Mouse (Mus musculus): ENCODE data around the gene Pam. TPM values are rescaled to one million over a fixed set of nuclear protein-coding genes. Genes with fewer than 3 reads are reported as not detected.
A peak's percentile ranks its signal among the peaks of the same experiment; 100 is the strongest.
"Not testable (repeated sequence)": the region's sequence is repeated elsewhere in the genome, so short reads cannot be mapped to it uniquely, and the experiment has no call there.

Pam gene
- polyA plus RNA-seq, 1 experiment from 2014 or later, result 30.7 TPM

DNA sequence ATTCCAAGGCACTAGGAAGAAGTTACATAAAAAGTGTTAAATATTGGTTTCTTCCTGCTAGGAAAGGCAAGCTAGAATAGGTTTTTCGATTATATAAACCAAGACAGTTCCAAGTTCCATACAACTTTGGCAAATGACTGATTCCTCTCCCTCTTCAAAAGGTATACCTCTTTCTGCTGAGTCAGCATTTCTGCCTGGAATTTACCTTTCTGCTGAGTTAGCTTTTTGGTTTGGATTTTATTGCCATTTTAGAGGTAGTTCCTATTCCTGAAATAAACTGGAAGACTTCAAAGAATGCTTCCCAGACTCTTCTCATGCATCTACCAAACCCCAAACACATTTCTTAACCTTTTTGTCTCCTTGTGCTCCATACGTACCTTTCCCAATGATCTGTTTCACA, 327.4 kb downstream of the Pam start:
- ATAC-seq (replicated peaks; ENCODE audit: low FRiP score), result no peak

DNA sequence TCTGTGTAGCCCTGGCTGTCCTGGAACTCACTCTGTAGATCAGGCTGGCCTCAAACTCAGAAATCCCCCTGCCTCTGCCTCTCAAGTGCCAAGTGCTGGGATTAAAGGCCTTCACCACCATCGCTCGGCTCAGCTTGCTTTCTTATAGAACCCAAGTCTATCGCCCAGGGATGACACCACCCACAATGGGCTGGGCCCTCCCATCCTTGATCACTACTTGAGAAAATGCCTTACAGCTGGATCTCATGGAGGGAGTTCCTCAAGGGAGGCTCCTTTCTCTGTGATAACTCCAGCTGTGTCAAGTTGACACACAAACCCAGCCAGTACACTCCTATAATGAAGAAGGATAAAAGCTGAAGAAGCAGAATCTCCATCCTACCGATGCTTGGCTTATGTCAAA, 329.7 kb downstream of the Pam start:
- not testable (repeated sequence) for H3K4me2 ChIP-seq; H3K36me3 ChIP-seq; H3K27me3 ChIP-seq; H3K4me3 ChIP-seq (replicated peaks); H3K9me3 ChIP-seq (replicated peaks); H3K9ac ChIP-seq; H3K27ac ChIP-seq; ATAC-seq (replicated peaks; ENCODE audit: low FRiP score)
- 78% methylated on average over 4 of the region's 4 CpGs for WGBS
- H3K4me1 ChIP-seq, result peaks cover 15% of the 10 kb centered on the region

More for the DNA sequence above, 327.4 kb downstream of the Pam start:
- H3K27ac ChIP-seq, result no peak overlapping the region
- no peak overlapping the region for H3K9ac ChIP-seq
- H3K9me3 ChIP-seq (replicated peaks), result no peaks in the 10 kb centered on the region
- H3K36me3 ChIP-seq, result no peaks in the 10 kb centered on the region
- no peaks in the 10 kb centered on the region for H3K27me3 ChIP-seq
- 75% methylated on average over 2 of the region's 2 CpGs for WGBS
- H3K4me2 ChIP-seq, result peak overlapping the region; percentile 69
- peak overlapping the region; percentile 12; the same call in 1 of the 2 replicates for H3K4me3 ChIP-seq (replicated peaks)
- peaks cover 18% of the 10 kb centered on the region for H3K4me1 ChIP-seq

DNA sequence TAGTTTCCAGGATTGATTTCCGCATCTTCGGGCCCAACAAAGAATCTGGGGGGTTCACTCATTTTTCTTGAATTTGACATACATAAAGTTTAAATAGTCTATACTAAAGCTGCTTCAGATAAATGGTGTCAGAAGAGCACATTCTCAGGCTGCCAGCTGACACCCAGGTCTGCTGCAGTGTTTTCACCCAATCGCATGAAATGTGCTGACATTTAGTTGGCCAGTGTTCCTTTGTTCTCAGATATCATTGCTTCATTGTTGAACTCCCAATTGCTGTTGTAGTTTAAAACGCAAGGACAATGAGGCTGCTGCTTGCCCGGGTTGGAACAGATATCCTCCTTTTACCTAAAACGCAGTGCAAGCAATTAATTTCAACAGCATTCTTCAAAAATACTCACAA, 334.0 kb downstream of the Pam start:
- no peaks in the 10 kb centered on the region for H3K27me3 ChIP-seq
- 85% methylated on average over 6 of the region's 6 CpGs for WGBS
- H3K4me2 ChIP-seq, result no peak overlapping the region
- no peak overlapping the region for H3K27ac ChIP-seq
- peaks cover 2% of the 10 kb centered on the region; the same call in 1 of the 2 replicates for H3K36me3 ChIP-seq
- H3K9me3 ChIP-seq (replicated peaks), result no peaks in the 10 kb centered on the region
- no peak overlapping the region for H3K4me3 ChIP-seq (replicated peaks)
- no peaks in the 10 kb centered on the region for H3K4me1 ChIP-seq
- no peak overlapping the region for H3K9ac ChIP-seq
- ATAC-seq (replicated peaks; ENCODE audit: low FRiP score), result no peak

DNA sequence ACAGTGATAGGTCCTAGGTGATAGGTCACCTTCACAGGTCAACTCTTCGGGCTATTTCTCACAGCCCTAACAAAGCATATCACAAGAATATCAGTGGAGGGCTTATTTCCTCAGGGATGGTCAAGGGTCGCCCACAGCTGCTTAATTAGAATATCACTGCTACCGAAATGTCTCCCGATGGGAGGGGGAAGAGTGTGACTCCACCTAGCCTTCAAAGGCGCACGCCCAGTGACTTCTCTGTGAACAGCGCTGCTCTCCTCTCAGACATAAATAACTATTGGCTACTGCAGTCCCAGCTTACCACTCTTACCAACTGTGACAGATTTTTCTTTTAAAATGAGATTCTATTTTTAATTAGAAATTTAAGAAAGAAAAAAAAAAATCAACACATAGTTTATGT, 334.8 kb downstream of the Pam start:
- Histone ChIP-seq H3K27ac (no peak overlapping the region), H3K27me3 (no peaks in the 10 kb centered on the region), H3K36me3 (peaks cover 6% of the 10 kb centered on the region; the same call in 1 of the 2 replicates), H3K4me1 (no peaks in the 10 kb centered on the region), H3K9ac (no peak overlapping the region), H3K4me2 (no peak overlapping the region), H3K9me3 (replicated peaks) (no peaks in the 10 kb centered on the region), H3K4me3 (replicated peaks) (no peak overlapping the region)
- no peak for ATAC-seq (replicated peaks; ENCODE audit: low FRiP score)
- WGBS, result 81% methylated on average over 7 of the region's 7 CpGs

DNA sequence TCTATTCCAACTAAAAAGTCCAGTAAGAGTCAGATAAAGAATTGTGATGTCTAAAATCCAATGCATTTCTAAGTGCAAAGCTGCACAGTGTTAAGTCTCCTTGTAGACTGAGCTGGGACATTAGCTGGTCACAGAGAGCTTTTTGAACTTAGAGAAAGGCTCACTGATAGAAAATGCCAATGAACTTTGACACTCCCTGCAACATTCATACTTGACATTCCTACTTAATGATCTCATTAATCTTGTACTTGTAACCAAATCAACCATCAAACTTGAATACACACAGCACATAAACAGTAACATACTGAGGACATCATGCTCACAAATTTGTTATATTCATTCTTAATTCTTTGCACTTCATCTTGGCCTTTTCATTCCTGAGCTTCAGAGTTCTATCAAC, 335.6 kb downstream of the Pam start:
- Histone ChIP-seq H3K4me3 (replicated peaks) (no peak overlapping the region), H3K4me2 (no peak overlapping the region), H3K27me3 (no peaks in the 10 kb centered on the region), H3K9me3 (replicated peaks) (no peaks in the 10 kb centered on the region), H3K27ac (no peak overlapping the region), H3K36me3 (peaks cover 14% of the 10 kb centered on the region), H3K4me1 (no peaks in the 10 kb centered on the region), H3K9ac (no peak overlapping the region)
- ATAC-seq (replicated peaks; ENCODE audit: low FRiP score), result no peak

DNA sequence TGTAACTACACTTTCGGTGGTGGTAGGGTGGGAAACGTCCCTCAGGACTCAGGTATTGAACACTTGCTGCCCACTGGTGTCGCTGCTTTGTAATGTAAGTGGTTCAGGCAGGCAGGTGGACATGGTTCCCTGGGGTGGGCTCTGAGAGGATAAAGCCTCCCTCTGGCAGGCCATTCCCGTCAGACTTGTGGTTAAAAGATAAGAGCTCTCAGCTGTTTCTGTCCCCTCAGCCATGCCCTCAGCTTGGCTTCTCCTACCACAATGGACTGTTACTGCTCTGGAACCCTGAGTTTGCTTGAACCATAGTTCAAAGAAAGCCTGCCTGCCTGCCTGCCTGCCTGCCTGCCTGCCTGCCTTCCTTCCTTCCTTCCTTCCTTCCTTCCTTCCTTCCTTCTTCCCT, 341.1 kb downstream of the Pam start:
- H3K27me3 ChIP-seq, result no peaks in the 10 kb centered on the region

DNA sequence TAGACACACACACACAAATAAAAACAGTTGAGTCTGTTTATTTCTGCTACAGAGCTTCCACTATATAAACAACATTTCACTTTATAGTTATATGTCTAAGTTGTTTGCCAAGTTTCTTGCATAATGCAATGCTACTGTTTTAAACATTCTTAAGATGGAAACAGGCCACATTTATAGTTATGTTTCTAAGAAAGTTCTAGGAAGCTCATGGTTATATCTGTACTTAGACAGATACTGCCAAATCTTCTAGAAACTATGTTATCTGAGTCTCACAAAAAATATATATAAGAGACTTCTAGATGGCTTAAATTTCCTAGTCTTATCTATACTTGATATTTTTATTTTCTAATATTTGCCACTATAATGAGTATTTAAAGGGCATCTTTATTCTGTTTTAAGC, 342.2 kb downstream of the Pam start:
- Histone ChIP-seq H3K9ac (no peak overlapping the region), H3K4me1 (no peaks in the 10 kb centered on the region), H3K4me2 (no peak overlapping the region), H3K36me3 (peaks cover 44% of the 10 kb centered on the region), H3K27me3 (no peaks in the 10 kb centered on the region), H3K27ac (no peak overlapping the region), H3K9me3 (replicated peaks) (no peaks in the 10 kb centered on the region), H3K4me3 (replicated peaks) (no peak overlapping the region)
- ATAC-seq (replicated peaks; ENCODE audit: low FRiP score), result no peak

More for the DNA sequence above, 341.1 kb downstream of the Pam start:
- Histone ChIP-seq H3K4me2 (no peak overlapping the region), H3K4me3 (replicated peaks) (no peak overlapping the region), H3K9ac (no peak overlapping the region), H3K9me3 (replicated peaks) (no peaks in the 10 kb centered on the region), H3K27ac (no peak overlapping the region), H3K4me1 (no peaks in the 10 kb centered on the region), H3K36me3 (peaks cover 39% of the 10 kb centered on the region)
- 89% methylated on average over 4 of the region's 4 CpGs for WGBS
- no peak for ATAC-seq (replicated peaks; ENCODE audit: low FRiP score)

DNA sequence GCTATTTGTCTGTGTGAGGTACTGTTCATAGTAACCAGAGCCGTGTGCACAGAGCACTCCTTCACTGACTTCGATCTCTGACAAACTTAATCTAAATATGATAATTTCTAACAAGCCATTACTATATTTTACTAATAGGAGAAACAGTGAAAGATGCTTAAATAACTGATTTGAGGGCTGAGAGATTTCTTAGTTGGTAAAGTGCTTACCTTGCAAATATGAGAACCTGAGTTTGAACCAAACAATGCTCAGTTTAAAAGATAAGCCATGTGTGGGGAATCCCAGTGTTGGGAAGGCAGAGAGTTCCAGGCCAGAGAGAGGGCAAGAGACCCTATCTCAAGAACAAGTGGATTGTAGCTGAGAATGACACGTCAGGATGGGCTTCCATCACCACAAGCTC, 347.3 kb downstream of the Pam start:
- 88% methylated on average over 3 of the region's 3 CpGs for WGBS
- peaks cover 59% of the 10 kb centered on the region for H3K36me3 ChIP-seq
- no peak overlapping the region for H3K27ac ChIP-seq
- no peak overlapping the region for H3K4me3 ChIP-seq (replicated peaks)
- no peak overlapping the region for H3K9ac ChIP-seq
- H3K4me2 ChIP-seq, result no peak overlapping the region
- no peaks in the 10 kb centered on the region for H3K27me3 ChIP-seq
- ATAC-seq (replicated peaks; ENCODE audit: low FRiP score), result no peak
- no peaks in the 10 kb centered on the region for H3K9me3 ChIP-seq (replicated peaks)
- no peaks in the 10 kb centered on the region for H3K4me1 ChIP-seq

DNA sequence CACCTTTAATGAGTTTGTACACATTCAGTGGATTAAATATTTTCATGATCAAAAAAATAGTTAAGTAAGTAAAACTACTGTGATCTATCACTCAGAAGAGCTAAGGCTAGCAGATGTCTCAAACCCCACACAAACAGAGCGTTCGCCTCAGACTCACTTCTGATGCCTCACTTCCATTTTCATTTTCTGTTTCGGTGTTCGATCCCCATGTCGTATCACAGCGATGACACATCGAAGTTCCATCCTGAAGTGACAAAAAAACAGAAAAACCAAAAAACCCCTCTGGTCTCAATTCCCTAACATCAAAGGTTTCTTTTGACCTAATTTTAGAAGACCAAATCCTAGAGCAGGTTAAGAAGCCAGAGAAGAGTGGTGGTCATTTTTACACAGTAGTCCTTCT, 349.2 kb downstream of the Pam start:
- Histone ChIP-seq H3K9me3 (replicated peaks) (no peaks in the 10 kb centered on the region), H3K9ac (no peak overlapping the region), H3K27ac (no peak overlapping the region), H3K4me2 (no peak overlapping the region), H3K27me3 (no peaks in the 10 kb centered on the region), H3K36me3 (peaks cover 59% of the 10 kb centered on the region), H3K4me1 (no peaks in the 10 kb centered on the region), H3K4me3 (replicated peaks) (no peak overlapping the region)
- WGBS, result 97% methylated on average over 7 of the region's 7 CpGs
- no peak for ATAC-seq (replicated peaks; ENCODE audit: low FRiP score)

DNA sequence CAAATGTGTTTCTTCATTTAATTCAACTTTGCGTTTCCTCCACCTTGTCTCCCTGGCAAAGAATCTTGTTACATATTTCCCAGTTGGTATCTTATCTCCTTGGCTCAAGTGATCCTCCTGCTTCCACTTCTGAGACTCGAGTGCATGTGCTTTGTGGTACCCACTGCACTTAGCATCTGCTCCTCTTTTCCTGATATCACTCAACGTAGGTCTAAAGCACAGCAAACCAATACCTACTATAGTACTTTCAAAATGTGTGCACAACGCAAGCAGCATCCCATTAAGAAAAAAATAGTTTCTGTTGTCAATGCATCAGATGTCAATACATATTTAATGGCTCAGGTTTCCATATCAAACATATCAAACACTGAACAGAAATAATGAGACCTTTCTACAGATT, 349.7 kb downstream of the Pam start:
- no peak overlapping the region for H3K9ac ChIP-seq
- no peak for ATAC-seq (replicated peaks; ENCODE audit: low FRiP score)
- 91% methylated on average over 4 of the region's 4 CpGs for WGBS
- no peaks in the 10 kb centered on the region for H3K27me3 ChIP-seq
- no peaks in the 10 kb centered on the region for H3K4me1 ChIP-seq
- no peak overlapping the region for H3K4me2 ChIP-seq
- peaks cover 60% of the 10 kb centered on the region for H3K36me3 ChIP-seq
- H3K27ac ChIP-seq, result no peak overlapping the region
- no peaks in the 10 kb centered on the region for H3K9me3 ChIP-seq (replicated peaks)
- H3K4me3 ChIP-seq (replicated peaks), result no peak overlapping the region
